Mouse (Mus musculus) heart, adult 9 months (tissue): ENCODE data around the gene Olfr523.

Experiments
- DNase-seq, 2 experiments: peaks; one replicate each; pipeline ENCODE4 v3.0.0; 2022; ENCODE audit warnings: low spot score in 2 of 2

Olfr523 gene

DNA sequence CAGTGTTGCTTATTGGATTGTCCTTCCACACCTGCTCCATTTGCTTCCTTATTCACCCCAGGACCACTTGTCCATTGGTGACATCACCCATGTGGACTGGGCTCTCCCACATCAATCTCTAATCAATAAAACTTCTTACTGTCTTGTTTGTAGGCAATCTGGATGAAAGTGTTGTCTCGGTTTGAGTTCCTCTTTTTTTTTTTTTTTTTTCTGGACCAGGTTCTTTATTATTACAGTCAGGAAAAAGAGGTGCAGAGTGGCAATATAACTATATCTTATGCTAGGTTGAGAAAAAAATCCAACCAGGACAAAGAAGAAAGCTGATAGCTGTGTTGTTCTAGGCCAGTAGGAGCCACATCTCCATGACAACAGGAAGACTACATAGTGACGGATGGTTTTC lies 7.7 kb downstream of the Olfr523 start:
- DNase-seq, result no peak

DNA sequence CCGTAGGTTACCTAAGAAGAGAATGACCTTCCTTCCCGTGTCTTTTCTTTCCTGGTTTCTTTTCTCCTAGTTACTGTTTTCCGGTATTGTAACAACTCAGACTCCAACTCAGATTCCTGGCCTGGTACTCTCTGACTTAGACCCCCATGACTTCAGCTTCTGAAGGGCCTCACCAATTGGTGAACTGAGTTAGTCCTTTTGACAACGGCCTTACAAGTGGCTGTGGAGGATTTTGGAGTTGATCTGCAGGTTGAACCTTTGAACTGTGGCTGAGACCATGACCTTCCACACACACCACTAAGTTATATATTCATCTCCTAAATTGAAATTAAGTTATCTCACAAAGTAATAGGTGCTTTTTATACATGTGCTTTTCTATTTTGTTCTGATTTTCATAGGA lies 11.2 kb downstream of the Olfr523 start:
- DNase-seq, result no peak

DNA sequence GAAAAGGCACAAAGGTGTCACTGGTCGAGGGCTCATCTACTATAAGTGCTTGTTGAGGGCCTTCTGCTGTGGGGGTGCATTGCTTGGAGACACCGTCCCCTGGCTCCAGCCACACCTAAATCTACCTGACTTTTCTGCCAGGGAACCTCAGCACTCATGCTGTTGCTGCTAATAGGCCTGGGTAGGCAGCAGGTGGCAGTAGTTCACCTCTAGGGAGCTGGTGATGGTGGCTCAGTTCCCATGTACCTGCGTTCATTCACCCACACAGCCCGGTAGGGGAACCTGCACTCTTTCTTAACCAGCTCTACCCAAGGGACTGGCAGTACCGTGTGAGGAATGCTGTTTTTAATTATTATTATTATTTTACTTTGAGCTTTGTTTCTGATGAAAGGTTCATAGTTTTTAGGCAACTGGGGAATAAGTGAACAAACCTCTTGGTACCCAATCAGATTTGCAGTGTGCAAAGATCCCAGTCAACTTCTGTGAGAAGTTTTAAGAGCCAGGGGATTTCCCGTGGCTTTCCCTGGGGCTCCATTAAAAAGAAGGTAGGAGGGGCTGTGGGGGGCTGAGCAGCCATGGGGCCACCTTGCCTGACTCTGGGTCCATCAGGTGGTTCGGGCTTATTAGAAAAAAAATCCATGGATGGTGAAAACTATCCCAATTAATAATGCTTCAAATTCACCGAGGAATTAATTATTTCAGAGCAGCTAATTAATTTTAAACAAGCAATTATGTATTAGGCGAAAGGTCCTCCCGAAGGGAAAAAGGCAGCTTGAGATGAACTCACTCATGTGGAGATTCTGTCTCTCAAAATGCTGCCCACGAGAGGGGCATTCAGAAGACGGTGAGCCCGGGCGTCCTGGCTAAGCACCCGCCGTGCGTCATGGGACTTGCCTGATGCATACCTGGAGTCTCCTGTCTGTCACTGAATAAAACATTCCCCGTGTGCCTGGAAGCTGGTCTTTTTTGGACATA lies 13.9 kb downstream of the Olfr523 start:
- DNase-seq, result no peak

DNA sequence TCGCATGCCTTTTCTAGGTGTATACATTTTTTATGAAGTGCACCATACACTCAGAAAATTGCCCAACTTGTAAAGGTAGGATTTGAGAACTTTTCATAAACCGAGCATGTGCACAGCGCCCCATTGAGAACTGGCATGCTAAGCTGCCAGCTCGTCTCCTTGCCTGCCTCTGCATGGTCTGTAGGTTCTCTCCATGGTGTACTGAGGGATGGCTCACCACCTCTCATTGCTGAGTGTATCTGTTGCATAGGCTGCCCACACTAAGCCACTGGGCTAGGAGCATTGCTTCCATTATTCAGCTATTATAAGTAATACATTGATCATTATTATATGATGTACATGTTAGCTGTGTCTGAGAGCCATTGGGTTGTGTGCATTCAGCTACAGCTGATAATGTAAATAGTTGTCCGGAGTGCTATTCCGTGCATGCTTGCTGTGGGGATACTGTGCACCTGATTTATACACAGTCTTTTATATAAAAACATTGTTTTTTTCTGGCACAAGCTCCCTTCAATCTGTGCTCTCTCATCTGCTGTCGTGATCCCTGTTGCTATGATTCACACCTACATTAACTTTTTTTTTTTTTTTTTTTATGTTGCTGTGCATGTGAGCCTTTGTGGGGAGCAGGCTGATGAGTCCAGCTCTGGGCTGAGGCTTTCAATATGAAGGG lies 14.8 kb downstream of the Olfr523 start:
- no peak for DNase-seq

DNA sequence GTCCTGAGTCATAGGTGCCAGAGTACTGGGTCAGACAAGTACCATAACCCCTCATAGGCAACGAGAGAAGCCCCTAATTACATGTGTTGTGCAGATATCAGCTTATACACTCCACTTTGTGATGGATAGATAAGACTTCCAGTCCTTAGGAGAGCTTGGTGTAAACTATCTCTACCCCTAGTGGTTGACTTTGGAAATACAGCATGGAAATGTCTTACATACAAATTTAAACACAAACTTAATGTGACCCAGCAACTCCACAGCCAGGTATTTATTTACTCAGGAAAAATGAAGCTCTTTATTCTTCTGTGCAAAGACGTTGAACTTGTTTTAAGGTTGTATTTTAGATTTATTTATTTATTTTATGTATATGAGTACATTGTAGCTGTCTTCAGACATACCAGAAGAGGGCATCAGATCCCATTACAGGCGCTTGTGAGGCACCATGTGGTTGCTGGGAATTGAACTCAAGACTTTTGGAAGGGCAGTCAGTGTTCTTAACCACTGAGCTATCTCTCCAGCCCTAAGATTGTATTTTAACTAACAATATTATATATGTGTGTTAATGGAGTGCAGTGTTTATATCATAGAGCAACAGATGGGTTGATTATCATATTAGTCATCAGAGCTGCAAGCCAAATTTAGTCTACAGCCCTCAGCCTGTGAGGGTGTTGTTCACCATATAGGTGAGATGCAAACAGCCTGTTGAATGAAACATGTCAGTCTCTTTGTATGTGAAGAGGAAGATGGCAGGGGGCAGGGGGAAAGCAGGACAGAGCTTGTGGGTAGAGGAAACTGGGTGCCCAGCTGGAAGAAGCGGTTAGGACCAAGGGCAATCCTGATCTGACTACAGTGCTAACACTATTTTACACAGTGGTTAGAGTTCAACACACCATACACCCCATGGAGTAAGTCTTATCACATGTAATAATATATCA lies 15.6 kb downstream of the Olfr523 start:
- no peak for DNase-seq

DNA sequence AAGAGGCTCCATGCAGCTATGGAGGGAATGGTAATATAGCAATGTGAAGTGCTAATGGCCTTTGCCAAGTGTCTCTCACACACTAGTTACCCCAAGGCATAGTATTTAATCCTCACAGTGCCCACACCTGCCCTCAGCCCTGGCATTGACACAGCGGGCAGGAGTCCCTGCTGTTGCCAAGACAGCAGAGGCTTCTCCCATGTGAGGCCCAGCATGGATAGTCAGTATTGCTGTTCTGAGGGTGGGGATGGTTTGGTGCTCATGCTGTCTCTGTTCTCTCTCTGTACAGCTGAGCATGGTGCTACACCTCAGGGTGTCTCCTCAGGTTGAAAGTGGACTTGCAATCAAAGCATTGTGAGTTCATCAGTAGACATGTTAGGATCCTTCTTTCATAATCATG lies 17.4 kb downstream of the Olfr523 start:
- no peak for DNase-seq

DNA sequence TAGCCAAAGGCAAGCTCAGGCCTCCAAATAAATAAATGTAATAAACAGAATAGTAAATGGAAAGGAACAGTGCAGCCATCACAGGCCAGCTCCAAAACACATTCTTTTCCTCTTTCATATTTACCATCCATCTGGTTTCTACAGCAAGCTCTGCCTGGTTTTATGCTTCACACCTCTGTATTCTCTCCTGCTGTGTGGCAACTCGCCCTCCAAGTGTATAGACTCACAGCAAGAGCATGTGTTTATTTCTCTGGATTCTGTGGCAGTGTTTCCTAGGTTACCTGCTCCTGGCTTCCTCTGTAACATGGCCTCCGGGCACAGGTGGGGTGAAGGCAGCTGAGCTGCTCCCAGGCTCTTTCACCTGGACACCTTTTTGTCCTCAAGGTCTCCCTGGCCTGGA lies 19.4 kb downstream of the Olfr523 start:
- DNase-seq, result no peak

DNA sequence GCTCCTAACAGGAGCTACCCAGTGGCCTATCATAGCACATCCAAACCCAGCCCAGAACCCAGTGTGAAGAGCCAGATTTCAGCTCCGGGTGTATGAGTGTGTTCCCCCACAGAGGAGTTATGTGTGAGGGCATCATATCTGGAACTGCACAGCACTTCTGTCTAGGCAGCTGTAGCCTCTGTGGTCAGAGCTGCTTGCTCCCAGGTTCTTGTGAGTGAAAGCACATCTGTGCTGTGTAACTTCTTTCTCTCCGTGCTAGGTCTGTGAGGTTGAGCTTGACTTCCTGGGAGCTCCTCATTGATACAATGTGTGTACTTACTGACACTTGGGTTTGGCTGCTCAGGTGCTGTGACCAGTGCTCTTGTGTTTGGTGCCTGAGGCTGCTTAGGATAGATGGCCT lies 19.8 kb downstream of the Olfr523 start:
- DNase-seq, result no peak

DNA sequence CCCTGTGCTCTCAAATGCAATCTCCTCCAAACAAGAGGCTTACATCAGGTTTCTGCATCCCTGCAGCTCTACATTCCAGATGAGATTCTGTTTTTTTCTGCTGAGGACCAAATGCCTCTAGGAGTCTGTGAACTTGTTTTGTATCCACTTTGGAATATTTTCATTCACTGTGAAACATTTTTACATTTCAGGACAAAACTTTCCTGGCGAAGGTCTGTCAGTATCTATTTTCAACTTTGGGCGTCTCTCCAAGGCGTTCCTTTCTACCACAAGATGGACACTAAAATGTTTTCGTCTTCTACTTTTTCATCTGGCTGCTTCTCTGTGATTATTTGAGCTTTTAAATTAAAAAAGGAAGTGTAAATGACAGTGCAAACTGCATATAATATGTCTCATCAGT lies 21.0 kb downstream of the Olfr523 start:
- DNase-seq, result no peak

DNA sequence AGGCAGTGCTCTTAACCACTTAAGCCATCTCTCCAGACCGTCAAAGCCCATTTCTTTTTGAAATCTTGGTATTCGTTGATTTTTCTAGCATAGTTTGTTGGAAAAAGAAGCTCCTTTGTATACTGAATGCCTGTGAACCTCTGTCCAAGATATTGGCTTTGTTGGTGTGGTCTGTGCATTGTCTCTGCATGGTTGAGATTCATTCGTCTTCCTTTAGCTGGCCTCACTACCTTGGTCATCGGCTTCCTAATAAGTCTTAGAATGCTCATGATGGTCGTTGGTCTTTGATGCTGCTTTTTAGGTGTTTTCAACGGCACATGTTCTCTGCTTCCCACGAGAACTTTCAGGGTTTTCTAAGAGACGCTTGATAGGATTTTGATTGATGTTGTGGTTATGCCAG lies 23.0 kb downstream of the Olfr523 start:
- no peak for DNase-seq

DNA sequence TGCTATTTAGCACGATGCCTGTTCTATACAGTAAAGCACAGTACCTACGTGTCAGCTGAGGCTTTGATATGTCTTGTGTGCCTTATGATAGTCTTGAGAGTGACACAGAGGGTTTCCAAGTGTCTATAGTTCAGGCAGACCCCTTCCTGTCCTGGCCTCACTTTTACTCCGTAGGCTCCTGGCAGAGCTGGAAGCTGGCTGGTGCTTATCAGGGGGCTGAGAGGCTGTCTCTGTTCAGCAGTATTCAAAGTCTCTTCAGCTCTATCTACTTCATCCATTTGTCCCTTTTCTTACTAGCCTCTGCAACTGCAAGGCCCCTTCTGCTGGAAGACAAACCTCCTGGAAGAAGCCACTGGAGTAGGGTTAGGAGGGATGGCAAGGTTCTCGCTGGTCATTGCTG lies 28.1 kb downstream of the Olfr523 start:
- DNase-seq, result no peak

DNA sequence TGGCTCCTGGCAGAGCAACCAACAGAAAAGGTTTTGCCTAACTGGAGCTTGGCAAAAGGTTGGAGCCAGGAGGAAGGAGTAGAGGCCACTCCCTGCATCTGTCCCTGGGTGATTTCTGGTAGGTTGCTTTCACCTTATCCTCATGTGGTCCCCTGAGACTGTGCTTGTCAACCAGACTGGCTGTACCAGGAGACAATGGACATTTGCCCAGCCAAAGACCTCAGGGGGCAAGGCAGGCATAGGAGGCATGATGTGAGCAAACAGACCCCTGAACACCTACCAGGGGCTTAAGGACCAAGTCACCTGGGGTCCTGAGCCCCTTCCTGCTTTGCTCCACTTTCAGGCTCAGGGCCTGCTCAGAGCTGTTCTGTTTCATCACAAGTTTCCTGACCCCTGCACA lies 32.8 kb downstream of the Olfr523 start, which contains the start of gene Olfr524:
Olfr524 (minus strand) TSS at position 101 of the 400 bp plus-strand sequence.
- no peak for DNase-seq

DNA sequence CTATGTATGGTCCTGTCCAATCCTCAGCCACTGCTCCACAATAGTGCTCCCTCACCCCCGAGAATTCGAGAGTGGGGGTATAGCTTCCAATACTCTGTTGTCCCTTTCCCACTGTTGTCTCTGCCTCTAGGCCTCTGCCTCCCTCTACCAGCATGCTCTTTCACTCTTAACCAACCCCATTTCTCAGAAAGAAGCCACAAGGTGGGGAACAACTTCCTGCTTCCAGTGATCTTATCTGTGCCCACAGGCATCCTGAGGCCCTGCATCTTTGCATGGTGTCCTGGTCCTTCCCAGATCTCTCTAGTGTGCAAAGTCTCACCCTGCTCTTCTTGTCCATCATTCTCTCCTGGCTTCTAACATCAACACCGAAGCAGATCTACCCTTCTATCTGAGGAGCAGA lies 33.9 kb downstream of the Olfr523 start:
- DNase-seq, result no peak

DNA sequence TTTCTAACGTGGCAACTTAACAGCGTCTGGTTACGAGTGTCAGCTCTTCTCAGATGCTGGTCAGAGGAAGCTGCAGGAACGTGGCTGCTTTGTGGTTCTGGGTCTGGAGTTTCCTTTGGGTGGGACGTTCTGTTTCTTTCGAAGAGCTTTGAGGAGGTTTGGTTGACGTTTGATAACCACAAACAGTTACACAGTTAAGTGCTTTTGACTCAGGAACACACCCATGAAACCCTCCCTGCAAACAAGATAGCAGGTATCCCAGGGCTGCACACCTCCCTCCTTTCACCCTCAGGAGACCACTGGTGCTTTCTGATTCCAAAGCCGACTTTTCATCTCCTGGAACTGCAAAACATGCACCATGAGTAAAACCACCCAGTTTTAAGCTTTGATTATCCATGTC lies 35.1 kb downstream of the Olfr523 start:
- DNase-seq, result no peak

DNA sequence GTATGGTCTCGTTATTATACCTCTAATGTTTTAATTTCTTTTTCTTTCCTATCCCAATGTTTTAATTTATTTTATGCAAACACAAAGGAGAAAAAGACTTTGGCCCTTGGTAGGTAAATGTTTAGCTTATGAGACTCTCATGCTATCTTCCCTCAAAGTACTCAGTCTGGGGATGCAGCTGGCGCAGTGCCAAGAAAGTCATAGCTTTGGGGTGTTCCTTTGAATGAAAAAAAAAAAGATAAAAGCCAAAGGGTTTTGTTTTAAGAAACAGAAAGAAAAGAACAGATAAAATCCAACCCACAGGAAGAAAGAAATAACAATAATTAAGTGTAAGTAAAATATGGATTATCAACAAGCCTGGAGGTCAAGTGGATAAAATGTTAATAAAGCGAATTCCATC lies 35.7 kb downstream of the Olfr523 start:
- DNase-seq, result no peak

DNA sequence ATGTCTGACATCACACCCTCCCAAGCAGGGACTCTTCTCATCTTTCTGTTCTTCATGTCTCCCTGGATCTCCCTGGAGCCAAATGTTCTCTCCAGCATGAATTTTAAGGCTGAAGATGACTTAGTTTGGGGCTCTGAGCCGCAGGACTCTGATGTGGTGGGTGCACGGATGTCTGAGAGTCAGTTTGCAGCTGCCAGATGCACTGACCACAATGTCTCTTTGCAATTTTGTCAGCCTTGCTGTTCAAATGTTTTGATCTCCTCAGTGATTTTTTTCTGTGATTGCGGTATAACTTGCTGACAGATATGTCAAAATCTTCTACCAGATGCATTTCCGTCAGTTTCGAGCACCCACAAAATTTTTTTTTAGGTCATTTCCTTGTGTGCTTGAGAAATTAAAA lies 40.8 kb downstream of the Olfr523 start:
- no peak for DNase-seq

DNA sequence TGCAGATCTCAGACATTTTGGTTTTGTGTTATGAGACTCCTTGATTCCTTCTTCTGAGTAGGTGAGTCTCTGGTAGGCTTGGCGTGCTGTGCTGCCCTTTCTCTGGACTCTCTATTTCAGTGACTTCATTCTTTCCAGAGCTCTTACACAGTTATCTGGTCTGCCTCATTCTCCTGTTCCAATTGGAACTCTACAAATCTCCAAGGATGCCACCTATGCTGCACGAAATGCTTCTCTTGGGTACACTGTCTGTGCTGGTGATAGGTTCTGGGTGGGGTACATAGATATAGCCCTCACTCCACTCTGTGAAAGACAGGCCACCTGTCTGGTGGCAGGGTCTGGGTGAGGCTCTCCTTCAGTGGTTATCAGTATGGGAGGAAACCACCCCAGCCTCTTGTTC lies 45.0 kb downstream of the Olfr523 start, which contains the start of gene Cd163l1:
Cd163l1 (plus strand) TSS at position 301 of the 400 bp plus-strand sequence.
- DNase-seq, result no peak

DNA sequence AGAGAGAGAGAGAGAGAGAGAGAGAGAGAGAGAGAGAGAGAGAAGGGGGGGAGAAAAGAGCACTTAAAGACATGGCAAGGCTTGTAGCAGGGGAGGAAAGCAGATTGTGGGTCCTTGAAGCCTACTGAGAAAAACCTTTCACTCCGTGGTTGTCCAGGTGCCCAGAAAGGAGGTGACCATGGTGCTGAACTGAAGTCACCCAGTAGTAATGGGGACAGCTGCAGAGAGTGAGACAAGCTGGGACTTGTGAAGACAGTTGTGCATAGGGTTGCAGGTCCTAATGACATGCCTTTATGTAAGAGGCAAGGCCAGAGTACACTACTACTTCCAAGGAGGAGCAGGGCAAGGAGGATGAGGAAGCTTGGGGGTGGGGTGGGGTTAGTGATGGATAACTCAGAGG lies 46.3 kb downstream of the Olfr523 start:
- no peak for DNase-seq

DNA sequence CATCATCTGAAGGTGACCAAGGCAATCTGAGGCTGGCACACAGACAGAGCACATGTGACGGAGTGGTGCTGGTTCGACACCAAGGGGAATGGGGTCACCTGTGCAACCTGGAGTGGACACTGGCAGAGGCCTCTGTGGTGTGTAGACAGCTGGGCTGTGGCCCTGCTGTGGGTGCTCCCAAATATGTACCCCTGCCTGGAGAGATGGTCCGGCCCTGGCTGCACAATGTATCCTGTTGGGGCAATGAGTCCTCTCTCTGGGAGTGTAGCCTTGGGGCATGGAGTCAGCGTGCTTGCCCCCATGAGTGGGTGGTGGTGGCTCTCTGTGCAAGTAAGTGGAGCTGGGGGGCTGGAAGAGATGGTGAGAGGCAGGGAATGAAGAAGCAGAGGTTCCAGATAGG lies 47.4 kb downstream of the Olfr523 start:
- DNase-seq, result no peak

DNA sequence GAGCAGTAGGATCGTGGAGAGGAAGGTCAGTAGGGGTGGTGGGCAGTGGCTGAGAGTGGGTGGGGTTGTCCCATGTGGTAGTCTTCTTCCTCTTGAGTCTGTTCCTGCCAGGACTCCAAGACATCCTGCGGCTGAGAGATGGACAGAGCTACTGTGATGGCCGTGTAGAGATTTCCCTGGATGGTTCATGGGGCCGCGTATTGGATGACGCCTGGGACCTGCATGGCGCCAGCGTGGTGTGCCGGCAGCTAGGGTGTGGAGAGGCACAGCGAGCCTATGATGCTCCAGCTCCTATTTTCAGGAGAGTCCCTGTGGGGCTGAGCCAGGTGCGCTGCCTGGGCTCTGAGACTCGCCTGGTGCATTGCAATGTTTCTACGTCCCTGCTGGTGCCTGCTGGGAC lies 51.2 kb downstream of the Olfr523 start:
- no peak for DNase-seq
